Mouse (Mus musculus): ENCODE measurements around the gene Lenep. TPM values are rescaled to one million over a fixed set of nuclear protein-coding genes. Genes with fewer than 3 reads are reported as not detected.
A peak's percentile ranks its signal among the peaks of the same experiment; 100 is the strongest.

The Lenep gene
- polyA plus RNA-seq, 1 experiment from 2014 or later = 0.16 TPM

GRCm38 (mm10) chr3:89425876-89426275 is 23.3 kb upstream of the Lenep start:
- no peak overlapping the region for H3K4me2 ChIP-seq (ENCODE audit: low read length)
- DNase-seq (ENCODE audit: low spot score) = no peak
- H3K9me3 ChIP-seq (replicated peaks; ENCODE audit: low read length) = no peaks in the 10 kb centered on the region
- no peak overlapping the region for H3K27ac ChIP-seq
- no peak for ATAC-seq (replicated peaks; ENCODE audit: low FRiP score, low read depth)
- no peak overlapping the region for H3K9ac ChIP-seq (ENCODE audit: low read depth, low read length)
- H3K27me3 ChIP-seq (ENCODE audit: insufficient read depth, low read length) = no peaks in the 10 kb centered on the region
- 90% methylated on average over 4 of the region's 4 CpGs for WGBS
- peaks cover 13% of the 10 kb centered on the region for H3K4me1 ChIP-seq (replicated peaks; ENCODE audit: insufficient read depth, low read length)
- H3K36me3 ChIP-seq (ENCODE audit: insufficient read depth, low read length) = peaks cover 19% of the 10 kb centered on the region
- no peak overlapping the region for H3K4me3 ChIP-seq (replicated peaks; ENCODE audit: low read depth, low read length)
- no peak for TF ChIP-seq CTCF (IDR thresholded peaks at IDR 0.05; ENCODE audit: low read depth)

GRCm38 (mm10) chr3:89425141-89425525 is 22.5 kb upstream of the Lenep start:
- WGBS = 71% methylated on average over 5 of the region's 5 CpGs
- no peak for ATAC-seq (replicated peaks; ENCODE audit: low FRiP score, low read depth)
- peaks cover 19% of the 10 kb centered on the region for H3K36me3 ChIP-seq (ENCODE audit: insufficient read depth, low read length)

GRCm38 (mm10) chr3:89424416-89425140 is 22.0 kb upstream of the Lenep start:
- H3K36me3 ChIP-seq (ENCODE audit: insufficient read depth, low read length) = peaks cover 19% of the 10 kb centered on the region
- ATAC-seq (replicated peaks; ENCODE audit: low FRiP score, low read depth) (0 out of 2 replicates have a peak, but pooled peaks have one; percentile 11), DNase-seq (ENCODE audit: low spot score) (peak; percentile 41)
- no peak overlapping the region for H3K4me2 ChIP-seq (ENCODE audit: low read length)
- no peak overlapping the region for H3K27ac ChIP-seq
- H3K4me3 ChIP-seq (replicated peaks; ENCODE audit: low read depth, low read length) = no peak overlapping the region
- no peak for TF ChIP-seq CTCF (IDR thresholded peaks at IDR 0.05; ENCODE audit: low read depth)
- peaks cover 22% of the 10 kb centered on the region for H3K4me1 ChIP-seq (replicated peaks; ENCODE audit: insufficient read depth, low read length)
- no peaks in the 10 kb centered on the region for H3K27me3 ChIP-seq (ENCODE audit: insufficient read depth, low read length)
- 61% methylated on average over 5 of the region's 5 CpGs for WGBS
- no peaks in the 10 kb centered on the region for H3K9me3 ChIP-seq (replicated peaks; ENCODE audit: low read length)
- H3K9ac ChIP-seq (ENCODE audit: low read depth, low read length) = no peak overlapping the region

More at GRCm38 (mm10) chr3:89425141-89425525, 22.5 kb upstream of the Lenep start:
- Histone ChIP-seq H3K4me1 (replicated peaks; ENCODE audit: insufficient read depth, low read length) (peaks cover 19% of the 10 kb centered on the region), H3K9me3 (replicated peaks; ENCODE audit: low read length) (no peaks in the 10 kb centered on the region), H3K27ac (no peak overlapping the region), H3K27me3 (ENCODE audit: insufficient read depth, low read length) (no peaks in the 10 kb centered on the region), H3K9ac (ENCODE audit: low read depth, low read length) (no peak overlapping the region), H3K4me2 (ENCODE audit: low read length) (no peak overlapping the region), H3K4me3 (replicated peaks; ENCODE audit: low read depth, low read length) (no peak overlapping the region)
- no peak for DNase-seq (ENCODE audit: low spot score)
- no peak for TF ChIP-seq CTCF (IDR thresholded peaks at IDR 0.05; ENCODE audit: low read depth)

GRCm38 (mm10) chr3:89422556-89423205 is 20.1 kb upstream of the Lenep start:
- 61% methylated on average over 6 of the region's 6 CpGs for WGBS
- Histone ChIP-seq H3K9ac (ENCODE audit: low read depth, low read length) (no peak overlapping the region; the same call in 1 of the 2 replicates), H3K27ac (no peak overlapping the region), H3K4me3 (replicated peaks; ENCODE audit: low read depth, low read length) (peak overlapping the region; percentile 46), H3K9me3 (replicated peaks; ENCODE audit: low read length) (no peaks in the 10 kb centered on the region), H3K27me3 (ENCODE audit: insufficient read depth, low read length) (no peaks in the 10 kb centered on the region), H3K4me2 (ENCODE audit: low read length) (peak overlapping the region; percentile 91), H3K4me1 (replicated peaks; ENCODE audit: insufficient read depth, low read length) (peaks cover 22% of the 10 kb centered on the region), H3K36me3 (ENCODE audit: insufficient read depth, low read length) (peaks cover 15% of the 10 kb centered on the region)
- TF ChIP-seq CTCF (IDR thresholded peaks at IDR 0.05; ENCODE audit: low read depth) = no peak
- DNase-seq (ENCODE audit: low spot score) (no peak), ATAC-seq (replicated peaks; ENCODE audit: low FRiP score, low read depth) (no peak)

GRCm38 (mm10) chr3:89421810-89422473 is 19.3 kb upstream of the Lenep start:
- peak; percentile 39 for DNase-seq (ENCODE audit: low spot score)
- Histone ChIP-seq H3K27me3 (ENCODE audit: insufficient read depth, low read length) (no peaks in the 10 kb centered on the region), H3K36me3 (ENCODE audit: insufficient read depth, low read length) (peaks cover 7% of the 10 kb centered on the region), H3K4me2 (ENCODE audit: low read length) (peak overlapping the region; percentile 91), H3K9me3 (replicated peaks; ENCODE audit: low read length) (no peaks in the 10 kb centered on the region), H3K27ac (peak overlapping the region; percentile 88), H3K9ac (ENCODE audit: low read depth, low read length) (peak overlapping the region; percentile 72), H3K4me1 (replicated peaks; ENCODE audit: insufficient read depth, low read length) (peaks cover 22% of the 10 kb centered on the region), H3K4me3 (replicated peaks; ENCODE audit: low read depth, low read length) (peak overlapping the region; percentile 46)
- no peak for ATAC-seq (replicated peaks; ENCODE audit: low FRiP score, low read depth)
- no peak for TF ChIP-seq CTCF (IDR thresholded peaks at IDR 0.05; ENCODE audit: low read depth)
- 10% methylated on average over 22 of the region's 22 CpGs for WGBS
